Mouse (Mus musculus): ENCODE results near the gene Bend5. TPM values are rescaled to one million over a fixed set of nuclear protein-coding genes. Genes with fewer than 3 reads are reported as not detected.

Bend5 gene
- total and polyA plus RNA-seq, 3 experiments, result not detected

DNA sequence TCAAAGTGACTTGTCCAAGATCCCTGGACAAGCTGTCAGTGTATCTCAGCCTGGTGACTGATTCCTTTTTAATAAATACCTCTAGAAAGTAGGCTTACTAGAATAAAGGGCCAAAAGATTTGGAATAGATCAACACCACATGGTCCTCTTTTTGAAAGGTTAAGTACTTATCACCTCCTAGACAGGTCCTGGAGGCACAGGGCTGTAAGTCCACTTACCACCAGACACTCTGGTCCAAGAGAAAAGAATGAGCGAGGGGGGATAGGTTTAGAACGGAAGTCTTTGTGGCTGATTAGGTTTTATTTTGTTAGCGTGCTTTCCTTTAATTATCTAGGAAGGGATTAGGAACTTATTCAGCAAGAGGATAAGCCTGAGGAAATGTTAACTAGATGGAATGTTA lies 1.7 kb downstream of the Bend5 start:
- Histone ChIP-seq H3K27ac (ENCODE audit: control insufficient read depth, low read depth, low read length) (no peak overlapping the region), H3K79me2 (ENCODE audit: control insufficient read depth, insufficient read depth, low read length, poor library complexity) (no peaks in the 10 kb centered on the region), H3K9me3 (replicated peaks; ENCODE audit: insufficient read depth, low read length) (no peaks in the 10 kb centered on the region), H3K27me3 (ENCODE audit: control insufficient read depth in 1 of 2, insufficient read depth in 2 of 2, low read length in 2 of 2) (no peaks in the 10 kb centered on the region), H3K36me3 (ENCODE audit: control insufficient read depth in 1 of 2, insufficient read depth in 2 of 2, low read length in 2 of 2) (no peaks in the 10 kb centered on the region), H3K4me1 (ENCODE audit: control insufficient read depth in 1 of 2, insufficient read depth in 2 of 2, low read length in 2 of 2) (no peaks in the 10 kb centered on the region), H3K9ac (ENCODE audit: control insufficient read depth, low read depth, low read length, poor library complexity, severe bottlenecking) (no peak overlapping the region), H3K4me3 (ENCODE audit: control insufficient read depth in 1 of 2, insufficient read depth in 1 of 2, low read depth in 2 of 2, low read length in 2 of 2) (no peak overlapping the region)
- no peak for DNase-seq (ENCODE audit: low read depth, low spot score)
- TF ChIP-seq CHD1 (IDR thresholded peaks at IDR 0.05; ENCODE audit: low read depth, low read length), result no peak
- no peak for TF ChIP-seq USF2 (IDR thresholded peaks at IDR 0.05; ENCODE audit: borderline replicate concordance in 1 of 2, insufficient read depth in 1 of 2, low read depth in 1 of 2, low read length in 2 of 2)

DNA sequence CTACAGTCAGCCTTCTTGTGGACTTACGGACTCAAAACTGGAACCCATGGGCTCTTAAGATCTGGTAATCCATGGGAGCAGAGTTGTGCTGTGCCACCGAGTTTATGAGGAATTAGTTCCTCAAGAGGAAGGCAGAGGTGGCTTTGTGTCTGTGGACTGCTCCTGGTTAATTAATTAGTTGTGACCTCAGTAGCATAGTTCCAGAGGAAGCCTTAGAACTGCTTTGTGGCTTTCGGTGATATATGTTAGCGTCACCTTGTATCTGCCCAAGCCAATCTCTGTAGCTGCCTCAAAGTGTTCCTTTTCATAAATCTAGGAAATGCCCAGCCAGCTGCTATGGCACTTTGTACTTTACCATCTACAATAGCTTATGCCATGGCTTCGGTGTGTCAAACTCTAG lies 2.9 kb downstream of the Bend5 start:
- Histone ChIP-seq H3K9ac (ENCODE audit: control insufficient read depth, low read depth, low read length, poor library complexity, severe bottlenecking) (no peak overlapping the region), H3K27ac (ENCODE audit: control insufficient read depth, low read depth, low read length) (no peak overlapping the region), H3K4me1 (ENCODE audit: control insufficient read depth in 1 of 2, insufficient read depth in 2 of 2, low read length in 2 of 2) (no peaks in the 10 kb centered on the region), H3K79me2 (ENCODE audit: control insufficient read depth, insufficient read depth, low read length, poor library complexity) (no peaks in the 10 kb centered on the region), H3K9me3 (replicated peaks; ENCODE audit: insufficient read depth, low read length) (no peaks in the 10 kb centered on the region), H3K36me3 (ENCODE audit: control insufficient read depth in 1 of 2, insufficient read depth in 2 of 2, low read length in 2 of 2) (no peaks in the 10 kb centered on the region), H3K4me3 (ENCODE audit: control insufficient read depth in 1 of 2, insufficient read depth in 1 of 2, low read depth in 2 of 2, low read length in 2 of 2) (no peak overlapping the region), H3K27me3 (ENCODE audit: control insufficient read depth in 1 of 2, insufficient read depth in 2 of 2, low read length in 2 of 2) (no peaks in the 10 kb centered on the region)
- no peak for DNase-seq (ENCODE audit: low read depth, low spot score)
- no peak for TF ChIP-seq CHD1 (IDR thresholded peaks at IDR 0.05; ENCODE audit: low read depth, low read length)
- TF ChIP-seq CTCF (IDR thresholded peaks at IDR 0.05 in 2 of 3, conservative IDR thresholded peaks at IDR 0.05 in 1 of 3; ENCODE audit: control insufficient read depth in 1 of 3, insufficient read depth in 1 of 3, low read depth in 2 of 3, low read length in 3 of 3, poor library complexity in 1 of 3, severe bottlenecking in 1 of 3), result no peak
- no peak for TF ChIP-seq SMC3 (IDR thresholded peaks at IDR 0.05; ENCODE audit: low read depth, low read length)
- TF ChIP-seq ZNF384 (IDR thresholded peaks at IDR 0.05; ENCODE audit: low read depth, low read length), result no peak

DNA sequence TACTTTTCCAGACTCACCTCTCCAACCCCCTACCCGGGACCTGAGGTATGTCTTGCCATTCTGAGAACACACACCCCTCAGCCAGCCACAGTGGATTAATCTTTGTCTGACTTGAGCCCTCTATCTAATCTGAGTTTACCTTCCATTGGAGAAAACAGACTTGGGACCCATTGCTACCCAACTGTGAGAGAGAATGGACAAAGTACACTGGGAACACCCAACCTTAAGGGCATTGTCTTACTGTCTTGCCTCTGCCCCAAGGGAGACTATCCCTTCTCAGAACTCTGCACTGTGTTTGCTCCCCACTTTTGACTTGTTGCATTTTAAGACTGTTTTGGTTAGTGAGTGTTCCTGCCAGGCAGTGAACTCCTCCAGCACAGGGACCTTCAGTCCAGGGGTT lies 4.7 kb downstream of the Bend5 start:
- Histone ChIP-seq H3K4me3 (ENCODE audit: control insufficient read depth in 1 of 2, insufficient read depth in 1 of 2, low read depth in 2 of 2, low read length in 2 of 2) (no peak overlapping the region), H3K27ac (ENCODE audit: control insufficient read depth, low read depth, low read length) (no peak overlapping the region), H3K27me3 (ENCODE audit: control insufficient read depth in 1 of 2, insufficient read depth in 2 of 2, low read length in 2 of 2) (no peaks in the 10 kb centered on the region), H3K36me3 (ENCODE audit: control insufficient read depth in 1 of 2, insufficient read depth in 2 of 2, low read length in 2 of 2) (no peaks in the 10 kb centered on the region), H3K9ac (ENCODE audit: control insufficient read depth, low read depth, low read length, poor library complexity, severe bottlenecking) (no peak overlapping the region), H3K9me3 (replicated peaks; ENCODE audit: insufficient read depth, low read length) (no peaks in the 10 kb centered on the region), H3K4me1 (ENCODE audit: control insufficient read depth in 1 of 2, insufficient read depth in 2 of 2, low read length in 2 of 2) (no peaks in the 10 kb centered on the region), H3K79me2 (ENCODE audit: control insufficient read depth, insufficient read depth, low read length, poor library complexity) (no peaks in the 10 kb centered on the region)
- TF ChIP-seq USF1 (IDR thresholded peaks at IDR 0.05; ENCODE audit: low read depth, low read length), result no peak
- DNase-seq (ENCODE audit: low read depth, low spot score), result no peak

DNA sequence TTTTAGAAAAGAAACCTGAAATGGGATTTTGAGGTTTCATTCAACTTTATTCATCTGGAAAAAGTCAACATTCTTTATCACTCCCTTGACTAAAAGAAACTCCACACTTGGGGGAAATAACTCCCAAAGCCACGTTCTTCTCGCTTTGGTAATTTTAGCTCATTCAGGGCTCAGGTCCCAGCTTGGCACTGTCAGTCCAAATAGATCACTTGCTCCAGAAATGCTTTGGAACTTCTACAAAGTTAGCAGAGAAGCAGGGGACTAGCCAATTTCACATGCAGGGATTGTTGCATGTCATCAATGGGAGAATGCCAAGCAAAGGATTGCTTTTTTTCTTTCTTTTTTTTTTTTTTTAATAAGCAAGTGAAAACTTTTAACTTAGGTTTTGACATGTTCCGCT lies 5.2 kb downstream of the Bend5 start:
- H3K79me2 ChIP-seq (ENCODE audit: control insufficient read depth, insufficient read depth, low read length, poor library complexity), result no peaks in the 10 kb centered on the region
- no peaks in the 10 kb centered on the region for H3K4me1 ChIP-seq (ENCODE audit: control insufficient read depth in 1 of 2, insufficient read depth in 2 of 2, low read length in 2 of 2)
- no peak for DNase-seq (ENCODE audit: low read depth, low spot score)
- TF ChIP-seq ZC3H11A (IDR thresholded peaks at IDR 0.05; ENCODE audit: low read depth, low read length) (no peak), MYB (IDR thresholded peaks at IDR 0.05; ENCODE audit: low read depth, low read length) (no peak), GATA1 (IDR thresholded peaks at IDR 0.05; ENCODE audit: low read depth, low read length) (no peak), CHD2 (IDR thresholded peaks at IDR 0.05; ENCODE audit: low read length) (no peak), USF1 (IDR thresholded peaks at IDR 0.05; ENCODE audit: low read depth, low read length) (no peak), MYC (IDR thresholded peaks at IDR 0.05; ENCODE audit: low read depth, low read length) (no peak), POLR2AphosphoS2 (IDR thresholded peaks at IDR 0.05; ENCODE audit: low read length) (no peak), EP300 (IDR thresholded peaks at IDR 0.05; ENCODE audit: low read depth in 1 of 2, low read length in 2 of 2) (no peak), CTCF (IDR thresholded peaks at IDR 0.05 in 2 of 3, conservative IDR thresholded peaks at IDR 0.05 in 1 of 3; ENCODE audit: control insufficient read depth in 1 of 3, insufficient read depth in 1 of 3, low read depth in 2 of 3, low read length in 3 of 3, poor library complexity in 1 of 3, severe bottlenecking in 1 of 3) (no peak), MAZ (IDR thresholded peaks at IDR 0.05; ENCODE audit: low read depth, low read length) (no peak), BHLHE40 (IDR thresholded peaks at IDR 0.05; ENCODE audit: borderline replicate concordance, low read depth, low read length) (no peak), SMC3 (IDR thresholded peaks at IDR 0.05; ENCODE audit: low read depth, low read length) (no peak), UBTF (IDR thresholded peaks at IDR 0.05; ENCODE audit: borderline replicate concordance, insufficient read depth, low read depth, low read length) (no peak), E2F4 (IDR thresholded peaks at IDR 0.05; ENCODE audit: borderline replicate concordance, low read depth, low read length) (no peak), NRF1 (IDR thresholded peaks at IDR 0.05; ENCODE audit: insufficient read depth, low read depth, low read length, poor library complexity, severe bottlenecking) (no peak), GABPA (IDR thresholded peaks at IDR 0.05; ENCODE audit: low read depth, low read length) (no peak), KAT2A (conservative IDR thresholded peaks at IDR 0.05; ENCODE audit: low read depth, low read length) (no peak)

More for the DNA sequence above, 5.2 kb downstream of the Bend5 start:
- Histone ChIP-seq H3K4me3 (ENCODE audit: control insufficient read depth in 1 of 2, insufficient read depth in 1 of 2, low read depth in 2 of 2, low read length in 2 of 2) (no peak overlapping the region), H3K9ac (ENCODE audit: control insufficient read depth, low read depth, low read length, poor library complexity, severe bottlenecking) (no peak overlapping the region), H3K9me3 (replicated peaks; ENCODE audit: insufficient read depth, low read length) (no peaks in the 10 kb centered on the region), H3K27ac (ENCODE audit: control insufficient read depth, low read depth, low read length) (no peak overlapping the region), H3K36me3 (ENCODE audit: control insufficient read depth in 1 of 2, insufficient read depth in 2 of 2, low read length in 2 of 2) (no peaks in the 10 kb centered on the region), H3K27me3 (ENCODE audit: control insufficient read depth in 1 of 2, insufficient read depth in 2 of 2, low read length in 2 of 2) (no peaks in the 10 kb centered on the region)
